Mouse (Mus musculus) heart, postnatal 0 days (tissue): ENCODE data around the gene Topors.

Source experiments
- CTCF ChIP-seq: IDR thresholded peaks from 2 replicates; pipeline ENCODE4 v1.5.1; 2016; ENCODE audit warnings: antibody characterized with exemption, control low read depth, low read depth
- EP300 ChIP-seq: IDR thresholded peaks from 2 replicates; pipeline ENCODE4 v1.6.1; 2016; ENCODE audit warnings: antibody characterized with exemption, low read depth

GRCm38 (mm10) chr4:40268204-40268813 lies 1.3 kb downstream of the Topors start:
- TF ChIP-seq CTCF = peak; percentile 24; the same call in 1 of the 2 replicates
- TF ChIP-seq EP300 = no peak
